Mouse (Mus musculus) thymus, adult 2 months (tissue): Measurements from ENCODE around the gene Wrnip1.

Experiments used
- CTCF ChIP-seq: fragments of 200-500 bp; IDR thresholded peaks from 2 replicates; pipeline ENCODE4 v1.5.1; 2012; ENCODE audit warnings: mild to moderate bottlenecking, control low read depth, low read length, moderate library complexity, borderline replicate concordance; ENCODE audit not compliant: control insufficient read depth, poor library complexity, insufficient read depth; ENCODE audit errors: extremely low read depth
- POLR2A ChIP-seq: fragments of 200-500 bp; IDR thresholded peaks from 2 replicates; pipeline ENCODE4 v1.6.1; 2012; ENCODE audit warnings: mild to moderate bottlenecking, low read length, control low read depth, moderate library complexity; ENCODE audit not compliant: control insufficient read depth, poor library complexity, insufficient read depth; ENCODE audit errors: extremely low read depth

GRCm38 (mm10) chr13:32823126-32823525, 21.3 kb downstream of the Wrnip1 start:
- TF ChIP-seq CTCF, result no peak
- TF ChIP-seq POLR2A, result no peak
